Mouse (Mus musculus): Measurements from ENCODE around the gene Hdhd5. TPM values are rescaled to one million over a fixed set of nuclear protein-coding genes. Genes with fewer than 3 reads are reported as not detected.

Gene Hdhd5
- polyA plus RNA-seq, 1 experiment from 2014 or later = 12.4 TPM

GRCm38 (mm10) chr6:120493374-120494181, 37.5 kb downstream of the Hdhd5 start, which contains the start of gene Tmem121b:
Tmem121b (minus strand) TSS chr6:120493807.
- H3K4me3 ChIP-seq (ENCODE audit: low read depth, low read length) = peak within 1 kb of the TSS; percentile 66
- peak within 1 kb of the TSS; percentile 78 for H3K9ac ChIP-seq (ENCODE audit: low read length)
- WGBS = under 1% methylated on average over 60 of the region's 84 CpGs
- peak within 1 kb of the TSS; percentile 80 for H3K27ac ChIP-seq (ENCODE audit: low read depth, low read length)
- peaks cover 15% of the 10 kb centered on the region for H3K27me3 ChIP-seq (ENCODE audit: control insufficient read depth, insufficient read depth, low read length)
- peak within 1 kb of the TSS; percentile 80 for H3K4me2 ChIP-seq
- no peaks in the 10 kb centered on the region for H3K36me3 ChIP-seq (ENCODE audit: control insufficient read depth, insufficient read depth, low read length)
- H3K4me1 ChIP-seq (ENCODE audit: control insufficient read depth, insufficient read depth, low read length) = peaks cover 14% of the 10 kb centered on the region
- no peaks in the 10 kb centered on the region for H3K9me3 ChIP-seq (ENCODE audit: control insufficient read depth, low read length)
- ATAC-seq (ENCODE audit: low FRiP score) (peak; percentile 89), DNase-seq (ENCODE audit: low spot score, missing footprints) (peak; percentile 97)

GRCm38 (mm10) chr6:120492499-120493373, 38.4 kb downstream of the Hdhd5 start:
- under 1% methylated on average over 90 of the region's 95 CpGs for WGBS
- H3K36me3 ChIP-seq (ENCODE audit: control insufficient read depth, insufficient read depth, low read length) = no peaks in the 10 kb centered on the region
- no peaks in the 10 kb centered on the region for H3K9me3 ChIP-seq (ENCODE audit: control insufficient read depth, low read length)
- H3K9ac ChIP-seq (ENCODE audit: low read length) = peak overlapping the region; percentile 78
- H3K4me1 ChIP-seq (ENCODE audit: control insufficient read depth, insufficient read depth, low read length) = peaks cover 14% of the 10 kb centered on the region
- H3K4me3 ChIP-seq (ENCODE audit: low read depth, low read length) = peak overlapping the region; percentile 66
- ATAC-seq (ENCODE audit: low FRiP score) (peak; percentile 19), DNase-seq (ENCODE audit: low spot score, missing footprints) (peak; percentile 92)
- peak overlapping the region; percentile 80 for H3K4me2 ChIP-seq
- H3K27ac ChIP-seq (ENCODE audit: low read depth, low read length) = peak overlapping the region; percentile 80; the same call in 1 of the 2 replicates
- peaks cover 15% of the 10 kb centered on the region for H3K27me3 ChIP-seq (ENCODE audit: control insufficient read depth, insufficient read depth, low read length)

GRCm38 (mm10) chr6:120491862-120492498, 39.1 kb downstream of the Hdhd5 start:
- 12% methylated on average over 22 of the region's 22 CpGs for WGBS

GRCm38 (mm10) chr6:120491064-120491463, 40.1 kb downstream of the Hdhd5 start:
- Histone ChIP-seq H3K9me3 (ENCODE audit: control insufficient read depth, low read length) (no peaks in the 10 kb centered on the region), H3K4me1 (ENCODE audit: control insufficient read depth, insufficient read depth, low read length) (peaks cover 14% of the 10 kb centered on the region), H3K27ac (ENCODE audit: low read depth, low read length) (no peak overlapping the region), H3K36me3 (ENCODE audit: control insufficient read depth, insufficient read depth, low read length) (no peaks in the 10 kb centered on the region), H3K4me2 (no peak overlapping the region), H3K9ac (ENCODE audit: low read length) (no peak overlapping the region), H3K4me3 (ENCODE audit: low read depth, low read length) (no peak overlapping the region), H3K27me3 (ENCODE audit: control insufficient read depth, insufficient read depth, low read length) (peaks cover 15% of the 10 kb centered on the region)
- 43% methylated on average over 7 of the region's 7 CpGs for WGBS
- no peak for DNase-seq (ENCODE audit: low spot score, missing footprints)
- ATAC-seq (ENCODE audit: low FRiP score) = no peak

More at GRCm38 (mm10) chr6:120491862-120492498, 39.1 kb downstream of the Hdhd5 start:
- peaks cover 14% of the 10 kb centered on the region for H3K4me1 ChIP-seq (ENCODE audit: control insufficient read depth, insufficient read depth, low read length)
- no peaks in the 10 kb centered on the region for H3K36me3 ChIP-seq (ENCODE audit: control insufficient read depth, insufficient read depth, low read length)
- H3K27ac ChIP-seq (ENCODE audit: low read depth, low read length) = no peak overlapping the region
- ATAC-seq (ENCODE audit: low FRiP score) (no peak), DNase-seq (ENCODE audit: low spot score, missing footprints) (peak; percentile 91)
- H3K9me3 ChIP-seq (ENCODE audit: control insufficient read depth, low read length) = no peaks in the 10 kb centered on the region
- H3K9ac ChIP-seq (ENCODE audit: low read length) = peak overlapping the region; percentile 36; the same call in 1 of the 2 replicates
- peak overlapping the region; percentile 80 for H3K4me2 ChIP-seq
- peaks cover 15% of the 10 kb centered on the region for H3K27me3 ChIP-seq (ENCODE audit: control insufficient read depth, insufficient read depth, low read length)
- peak overlapping the region; percentile 66 for H3K4me3 ChIP-seq (ENCODE audit: low read depth, low read length)

- no peaks in the 10 kb centered on the region for H3K36me3 ChIP-seq (ENCODE audit: control insufficient read depth, insufficient read depth, low read length)
- no peak overlapping the region for H3K9ac ChIP-seq (ENCODE audit: low read length)
- H3K27ac ChIP-seq (ENCODE audit: low read depth, low read length) = no peak overlapping the region
- H3K9me3 ChIP-seq (ENCODE audit: control insufficient read depth, low read length) = no peaks in the 10 kb centered on the region
- 66% methylated on average over 2 of the region's 2 CpGs for WGBS
- DNase-seq (ENCODE audit: low spot score, missing footprints) = no peak
- H3K4me3 ChIP-seq (ENCODE audit: low read depth, low read length) = no peak overlapping the region
- no peak overlapping the region for H3K4me2 ChIP-seq
- H3K27me3 ChIP-seq (ENCODE audit: control insufficient read depth, insufficient read depth, low read length) = peaks cover 15% of the 10 kb centered on the region
- no peak for ATAC-seq (ENCODE audit: low FRiP score)
- H3K4me1 ChIP-seq (ENCODE audit: control insufficient read depth, insufficient read depth, low read length) = peaks cover 13% of the 10 kb centered on the region
These were observed 41.7 kb downstream of the Hdhd5 start for GRCm38 (mm10) chr6:120489461-120489860.

- Histone ChIP-seq H3K4me2 (no peak overlapping the region), H3K27ac (ENCODE audit: low read depth, low read length) (no peak overlapping the region), H3K9me3 (ENCODE audit: control insufficient read depth, low read length) (no peaks in the 10 kb centered on the region), H3K4me1 (ENCODE audit: control insufficient read depth, insufficient read depth, low read length) (peaks cover 11% of the 10 kb centered on the region), H3K9ac (ENCODE audit: low read length) (no peak overlapping the region), H3K4me3 (ENCODE audit: low read depth, low read length) (no peak overlapping the region), H3K36me3 (ENCODE audit: control insufficient read depth, insufficient read depth, low read length) (no peaks in the 10 kb centered on the region), H3K27me3 (ENCODE audit: control insufficient read depth, insufficient read depth, low read length) (peaks cover 15% of the 10 kb centered on the region)
- 75% methylated on average over 3 of the region's 3 CpGs for WGBS
- DNase-seq (ENCODE audit: low spot score, missing footprints) (no peak), ATAC-seq (ENCODE audit: low FRiP score) (no peak)
These were observed 42.5 kb downstream of the Hdhd5 start for GRCm38 (mm10) chr6:120488647-120489046.

GRCm38 (mm10) chr6:120486051-120486510, 45.0 kb downstream of the Hdhd5 start:
- no peak for DNase-seq (ENCODE audit: low spot score, missing footprints)
- H3K36me3 ChIP-seq (ENCODE audit: control insufficient read depth, insufficient read depth, low read length) = no peaks in the 10 kb centered on the region
- no peak overlapping the region for H3K27ac ChIP-seq (ENCODE audit: low read depth, low read length)
- 82% methylated on average over 8 of the region's 8 CpGs for WGBS
- no peaks in the 10 kb centered on the region for H3K27me3 ChIP-seq (ENCODE audit: control insufficient read depth, insufficient read depth, low read length)
- ATAC-seq (ENCODE audit: low FRiP score) = no peak
- H3K9ac ChIP-seq (ENCODE audit: low read length) = no peak overlapping the region
- H3K4me2 ChIP-seq = no peak overlapping the region
- no peak overlapping the region for H3K4me3 ChIP-seq (ENCODE audit: low read depth, low read length)
- no peaks in the 10 kb centered on the region for H3K9me3 ChIP-seq (ENCODE audit: control insufficient read depth, low read length)
- H3K4me1 ChIP-seq (ENCODE audit: control insufficient read depth, insufficient read depth, low read length) = no peaks in the 10 kb centered on the region; the same call in 1 of the 2 replicates

GRCm38 (mm10) chr6:120485038-120485437, 46.1 kb downstream of the Hdhd5 start:
- no peak for DNase-seq (ENCODE audit: low spot score, missing footprints)
- WGBS = 75% methylated on average over 3 of the region's 3 CpGs
- Histone ChIP-seq H3K4me3 (ENCODE audit: low read depth, low read length) (no peak overlapping the region), H3K27me3 (ENCODE audit: control insufficient read depth, insufficient read depth, low read length) (no peaks in the 10 kb centered on the region), H3K4me1 (ENCODE audit: control insufficient read depth, insufficient read depth, low read length) (no peaks in the 10 kb centered on the region; the same call in 1 of the 2 replicates), H3K4me2 (no peak overlapping the region), H3K9me3 (ENCODE audit: control insufficient read depth, low read length) (no peaks in the 10 kb centered on the region), H3K36me3 (ENCODE audit: control insufficient read depth, insufficient read depth, low read length) (no peaks in the 10 kb centered on the region), H3K9ac (ENCODE audit: low read length) (no peak overlapping the region), H3K27ac (ENCODE audit: low read depth, low read length) (no peak overlapping the region)
- ATAC-seq (ENCODE audit: low FRiP score) = no peak

Data from midbrain, embryonic 11.5 days (tissue).